Mouse (Mus musculus) spleen, postnatal 36 days (tissue): ENCODE measurements at regions not wholly inside any gene's neighbourhood (a gene's known extent, or its start where the extent isn't known, plus 50 kb on each side); places are given as distances from the start of the nearest gene placed in this dataset.

ENCODE experiments used
- DNase-seq, 2 experiments: peaks; one replicate each; pipeline ENCODE4 v3.0.0; 2022; ENCODE audit warnings: low spot score in 2 of 2, mixed read lengths in 1 of 2

GRCm38 (mm10) chr12:13164791-13165190 is 84.2 kb downstream of the Ddx1 start:
- DNase-seq: no peak

DNA sequence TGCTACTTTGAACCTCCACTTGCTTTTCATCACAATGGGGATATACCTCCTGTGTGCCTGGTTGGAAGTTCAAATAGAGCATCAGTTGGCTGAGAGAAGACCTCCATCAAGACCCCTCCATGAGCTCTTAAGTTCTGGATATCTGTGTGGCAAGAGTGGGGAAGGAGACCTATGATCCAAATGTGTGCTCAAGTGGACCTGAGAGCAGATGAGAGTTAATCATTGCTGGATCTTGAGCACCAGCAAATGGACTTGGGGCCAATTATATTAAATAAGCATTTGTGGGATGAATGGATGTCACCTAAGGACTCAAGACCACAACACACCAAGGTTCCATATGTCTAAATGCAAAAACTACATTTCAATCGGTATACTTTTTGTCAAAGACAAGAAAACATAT is 88.0 kb downstream of the Ddx1 start:
- no peak for DNase-seq

GRCm38 (mm10) chr12:13159346-13160055 is 89.5 kb downstream of the Ddx1 start:
- no peak for DNase-seq

GRCm38 (mm10) chr12:13157666-13158381 is 91.2 kb downstream of the Ddx1 start:
- DNase-seq: no peak

DNA sequence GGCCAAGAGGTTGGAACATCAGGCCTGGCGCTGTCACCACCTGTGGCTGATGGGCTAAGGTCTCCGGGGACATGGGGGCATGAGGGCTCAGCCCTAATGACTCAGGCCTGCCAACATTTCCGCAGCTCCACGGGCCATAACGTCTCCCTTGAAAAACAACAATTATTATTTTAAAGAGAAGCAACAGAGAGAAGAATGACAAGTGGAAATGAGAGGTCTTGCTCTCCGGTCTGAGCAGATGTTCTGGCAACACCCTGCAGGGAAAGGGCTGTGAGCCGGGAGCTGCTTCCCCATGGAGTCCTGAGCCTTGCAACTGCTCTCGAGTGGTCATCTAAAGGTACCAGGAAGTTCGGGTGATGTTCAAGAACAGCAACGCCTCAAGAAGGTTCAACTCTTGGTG is 91.9 kb downstream of the Ddx1 start:
- DNase-seq: no peak

GRCm38 (mm10) chr12:13150751-13151150 is 98.3 kb downstream of the Ddx1 start:
- DNase-seq: peak; percentile 2 to 8

DNA sequence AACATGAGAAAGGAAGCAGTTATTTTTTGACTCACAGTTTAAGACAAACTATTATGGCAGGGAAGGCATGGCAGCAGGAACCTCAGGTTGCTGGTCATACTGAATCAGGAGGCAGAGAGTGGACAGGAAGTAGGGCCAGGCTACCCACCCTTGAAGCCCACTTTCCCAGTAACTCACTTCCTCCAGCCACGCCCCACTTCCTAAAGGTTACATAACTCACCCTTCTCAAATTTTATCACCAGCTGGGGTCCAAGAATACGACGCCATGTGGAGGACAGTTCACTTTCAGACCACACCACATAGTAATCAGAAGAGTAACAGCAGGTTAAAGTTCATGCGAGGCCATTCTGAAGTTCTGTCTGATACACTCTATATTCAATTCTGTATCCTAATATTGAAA is 101.8 kb downstream of the Ddx1 start:
- DNase-seq: no peak

GRCm38 (mm10) chr12:13145186-13146115 is 103.6 kb downstream of the Ddx1 start:
- DNase-seq: peak; percentile 2 to 4

DNA sequence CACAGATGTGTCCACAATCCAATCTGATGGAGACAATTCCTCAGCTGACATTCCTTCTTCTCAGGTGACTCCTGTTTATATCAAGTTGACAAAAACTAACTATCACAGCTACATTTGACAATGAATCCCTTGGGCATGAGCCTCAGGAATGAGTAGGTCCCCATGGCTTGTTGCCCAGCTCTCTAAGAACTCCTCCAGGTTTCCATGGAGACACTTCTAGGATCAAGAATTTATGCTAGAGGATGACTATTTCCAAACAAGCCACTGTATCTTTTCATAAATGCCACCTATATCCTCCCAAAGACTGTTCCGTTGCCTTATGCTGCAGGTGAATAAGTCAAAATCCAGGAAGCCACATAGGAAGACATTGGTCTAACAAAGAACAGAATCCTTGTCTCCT is 104.3 kb downstream of the Ddx1 start:
- DNase-seq: no peak

DNA sequence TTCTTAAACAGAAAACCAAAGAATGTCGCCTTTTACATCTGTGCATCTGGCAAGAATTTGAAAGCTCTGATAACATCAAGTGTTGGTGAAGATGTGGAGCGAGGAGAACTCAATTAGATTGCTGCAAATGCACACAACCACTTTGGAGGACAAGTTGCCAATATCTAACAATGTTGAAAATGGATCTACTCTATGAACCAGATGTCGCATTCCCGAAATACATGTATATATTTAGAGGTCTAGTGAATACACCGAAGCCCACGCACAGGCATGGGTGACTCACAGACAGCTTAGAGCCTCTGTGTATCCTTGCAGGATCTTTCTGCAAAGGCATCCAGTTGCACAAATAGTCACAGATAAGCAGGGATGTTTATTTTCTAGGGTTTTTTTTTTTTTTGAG is 108.4 kb downstream of the Ddx1 start:
- DNase-seq: no peak

GRCm38 (mm10) chr12:13139189-13139588 is 109.8 kb downstream of the Ddx1 start:
- DNase-seq: no peak

- DNase-seq: no peak
Measured at GRCm38 (mm10) chr12:13134168-13134567, 114.8 kb downstream of the Ddx1 start.

DNA sequence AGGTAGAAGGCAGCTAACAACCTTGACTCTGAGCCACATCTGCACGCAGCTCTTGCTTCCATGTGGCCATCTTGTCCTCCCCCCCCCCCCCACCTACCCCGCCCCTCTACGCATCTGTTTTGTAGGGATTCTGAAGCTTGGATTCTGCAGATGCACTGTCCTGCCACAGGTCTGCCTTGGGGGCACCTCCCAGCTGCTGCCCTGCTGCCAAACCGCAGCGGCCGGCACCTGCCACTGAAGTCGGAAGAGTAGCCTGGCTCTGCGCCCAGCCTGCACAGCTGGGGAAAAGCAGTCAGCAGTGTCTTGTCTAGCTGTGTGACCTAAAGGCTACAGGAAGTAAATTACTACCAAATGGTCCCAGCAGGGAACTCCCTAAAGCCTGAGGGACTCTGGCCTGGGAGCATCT is 119.3 kb downstream of the Ddx1 start:
- DNase-seq: peak in 1 of 2 experiments; percentile 3

DNA sequence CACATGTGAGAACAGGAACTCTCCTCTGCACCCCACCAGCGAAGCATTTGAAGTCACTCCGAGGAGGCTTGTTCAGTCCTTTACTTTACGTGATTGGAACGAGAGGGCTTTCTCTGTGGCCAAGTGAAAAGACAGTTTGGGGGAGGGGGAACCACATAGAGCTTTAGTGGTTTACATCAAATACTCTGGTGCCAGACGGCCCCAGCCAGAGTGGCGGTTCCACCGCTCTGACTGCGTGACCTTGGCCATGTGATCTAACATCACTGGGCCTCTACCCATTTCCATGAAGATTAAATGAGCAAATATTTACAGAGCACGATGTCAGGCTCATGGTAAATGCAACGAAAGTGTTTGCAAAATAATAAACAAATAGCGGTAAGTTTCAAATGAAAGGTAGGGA is 121.6 kb downstream of the Ddx1 start:
- no peak for DNase-seq

- DNase-seq: no peak
Measured at GRCm38 (mm10) chr12:13125054-13125453, 124.0 kb downstream of the Ddx1 start.

- no peak for DNase-seq
Measured at GRCm38 (mm10) chr12:13122282-13122681, 126.7 kb downstream of the Ddx1 start.

DNA sequence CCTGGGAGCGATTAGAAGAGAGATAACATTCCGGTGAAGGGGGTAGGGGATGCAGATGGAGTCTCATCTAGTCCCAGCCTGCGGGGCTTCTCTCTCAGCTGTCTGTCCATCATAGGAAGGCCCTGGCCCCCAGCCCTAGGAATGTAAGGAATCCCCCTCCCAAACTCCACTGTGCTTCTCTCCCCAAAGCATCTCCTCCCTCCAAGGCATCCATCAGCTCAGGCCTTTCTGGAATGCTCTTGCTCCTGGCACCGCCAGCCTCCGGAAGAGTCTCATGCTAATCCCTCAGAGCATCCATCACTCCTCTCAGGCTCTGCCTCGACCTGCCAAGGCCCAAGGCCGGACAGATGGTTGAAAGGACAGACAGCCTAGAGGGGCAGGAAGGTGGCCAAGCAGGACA is 128.4 kb downstream of the Ddx1 start:
- no peak for DNase-seq

GRCm38 (mm10) chr12:13119653-13120052 is 129.4 kb downstream of the Ddx1 start:
- no peak for DNase-seq

DNA sequence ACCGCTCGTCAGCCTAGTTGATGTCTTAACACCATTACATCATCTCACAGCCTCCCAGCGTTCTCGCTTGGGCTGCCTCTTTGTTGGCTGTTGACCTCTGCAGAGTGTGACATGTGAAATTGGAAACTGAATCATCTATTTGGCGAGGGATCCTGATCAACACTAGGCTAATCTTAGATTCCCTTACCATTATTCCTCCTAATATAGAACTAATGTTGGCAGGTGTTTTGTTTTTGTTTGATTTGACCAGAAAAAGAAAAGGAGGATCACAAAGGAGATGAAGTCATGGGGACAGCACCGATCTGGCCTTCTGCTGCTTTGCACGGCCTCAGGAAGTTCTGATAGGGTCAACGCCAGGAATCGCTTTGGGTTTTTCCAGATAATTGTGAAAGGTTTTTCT is 131.0 kb downstream of the Ddx1 start:
- DNase-seq: no peak

DNA sequence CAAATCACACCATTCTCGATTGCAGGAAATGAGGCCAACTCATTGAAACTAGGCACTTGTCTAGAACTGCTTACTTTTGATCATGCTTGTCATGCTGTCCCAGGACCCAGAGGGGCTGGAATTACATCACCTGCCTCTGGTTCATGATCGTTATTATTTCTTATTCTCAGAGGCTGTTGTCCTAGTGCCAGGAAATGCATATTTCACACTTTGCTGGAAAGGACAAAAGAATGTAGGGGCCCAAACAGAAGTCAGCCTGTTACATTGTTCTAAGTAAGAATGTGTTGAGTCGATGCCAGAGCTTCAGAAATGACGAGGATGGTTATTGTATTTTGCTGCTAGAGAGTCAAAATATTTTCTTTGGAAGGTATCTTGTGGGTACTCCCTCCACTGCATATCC is 134.7 kb downstream of the Ddx1 start:
- no peak for DNase-seq

GRCm38 (mm10) chr12:13106931-13107330 is 142.1 kb downstream of the Ddx1 start:
- no peak for DNase-seq
